Mouse (Mus musculus): Measurements from ENCODE around the gene Cdc42ep4. TPM values are rescaled to one million over a fixed set of nuclear protein-coding genes. Genes with fewer than 3 reads are reported as not detected.
A peak's percentile ranks its signal among the peaks of the same experiment; 100 is the strongest.

The Cdc42ep4 gene
- polyA plus RNA-seq, 1 experiment from 2014 or later, result 120 TPM

DNA sequence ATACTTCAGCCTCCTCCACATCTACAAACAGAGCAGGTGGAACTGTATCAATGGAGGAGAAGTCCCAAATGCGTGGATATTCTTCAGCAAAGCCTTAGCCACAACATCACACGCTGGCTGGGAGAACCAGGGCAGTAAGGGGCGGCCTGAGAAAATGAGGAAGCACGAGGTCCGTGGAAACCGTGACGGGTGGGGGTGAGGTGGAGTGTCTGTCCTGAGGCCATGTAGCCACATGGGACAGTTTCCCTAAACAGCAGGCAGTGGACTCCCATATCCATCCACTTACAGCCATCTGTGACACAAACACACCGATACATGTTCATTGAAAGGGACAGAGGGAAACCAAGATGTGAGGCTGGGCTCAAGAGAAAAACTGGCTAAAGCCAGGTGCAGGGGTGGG is 13.8 kb downstream of the Cdc42ep4 start:
- Histone ChIP-seq H3K27ac (no peak overlapping the region), H3K27me3 (ENCODE audit: insufficient read depth, poor library complexity, severe bottlenecking) (no peaks in the 10 kb centered on the region), H3K36me3 (peaks cover 93% of the 10 kb centered on the region), H3K9me3 (0 out of 2 replicates have a peak, but pooled peaks cover under 1% of the 10 kb centered on the region), H3K4me3 (no peak overlapping the region), H3K4me1 (replicated peaks) (peaks cover 77% of the 10 kb centered on the region)
- WGBS, result 86% methylated on average over 8 of the region's 8 CpGs
- DNase-seq (ENCODE audit: low spot score), result no peak

DNA sequence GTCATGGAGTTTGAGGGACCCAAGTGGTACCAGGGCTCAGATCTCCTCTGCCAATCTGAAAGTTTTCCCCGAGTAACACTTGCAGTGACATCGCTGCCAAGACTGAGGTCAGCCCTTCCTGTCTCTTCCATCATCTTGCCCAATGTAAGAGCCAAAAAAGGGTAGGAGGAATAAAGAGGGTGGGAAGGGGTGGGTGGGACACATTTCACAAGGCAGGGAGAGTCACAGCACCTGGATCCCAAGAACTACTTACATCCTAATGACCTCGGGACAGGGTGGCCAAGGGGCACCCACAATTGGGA is 14.2 kb downstream of the Cdc42ep4 start:
- H3K27ac ChIP-seq, result no peak overlapping the region
- peaks cover 78% of the 10 kb centered on the region for H3K4me1 ChIP-seq (replicated peaks)
- no peaks in the 10 kb centered on the region for H3K27me3 ChIP-seq (ENCODE audit: insufficient read depth, poor library complexity, severe bottlenecking)
- H3K9me3 ChIP-seq, result no peaks in the 10 kb centered on the region
- DNase-seq (ENCODE audit: low spot score), result no peak
- H3K36me3 ChIP-seq, result peaks cover 91% of the 10 kb centered on the region
- no peak overlapping the region for H3K4me3 ChIP-seq
- 89% methylated on average over 3 of the region's 3 CpGs for WGBS

DNA sequence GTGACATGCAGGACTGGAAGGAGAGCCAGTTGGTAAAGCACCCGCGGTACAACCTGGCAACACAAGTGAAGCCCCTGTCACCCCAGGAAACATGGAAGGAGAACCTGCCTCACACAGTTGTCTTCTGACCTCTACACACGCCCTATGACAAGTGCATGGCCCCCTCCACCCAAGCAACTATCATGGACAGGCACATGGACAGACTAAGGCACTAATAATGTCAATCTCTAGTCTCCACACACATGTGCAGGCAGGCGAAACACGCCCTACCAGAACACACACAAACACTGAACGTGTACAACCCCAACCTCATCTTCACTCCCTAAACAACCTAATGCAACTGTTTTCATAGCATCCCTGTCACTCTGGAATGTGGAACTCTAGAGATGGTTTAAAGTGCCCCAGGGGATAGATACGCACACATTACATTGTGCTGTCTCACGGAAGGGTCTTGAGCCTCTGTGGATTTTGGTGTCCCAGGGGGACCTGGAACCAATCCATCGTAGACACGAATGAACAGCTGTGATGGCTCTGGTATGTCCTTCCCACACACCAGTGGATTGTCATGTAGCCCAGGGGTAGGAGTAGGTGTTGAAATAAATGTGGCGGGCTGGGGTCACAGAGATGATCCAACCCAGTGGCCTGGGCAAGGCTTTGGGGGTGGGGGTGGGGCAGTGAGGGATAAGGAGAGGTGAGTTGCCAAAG is 14.7 kb downstream of the Cdc42ep4 start:
- Histone ChIP-seq H3K27me3 (ENCODE audit: insufficient read depth, poor library complexity, severe bottlenecking) (no peaks in the 10 kb centered on the region), H3K9me3 (no peaks in the 10 kb centered on the region), H3K27ac (no peak overlapping the region), H3K4me3 (no peak overlapping the region), H3K36me3 (peaks cover 91% of the 10 kb centered on the region), H3K4me1 (replicated peaks) (peaks cover 78% of the 10 kb centered on the region)
- 85% methylated on average over 11 of the region's 11 CpGs for WGBS
- DNase-seq (ENCODE audit: low spot score), result no peak

DNA sequence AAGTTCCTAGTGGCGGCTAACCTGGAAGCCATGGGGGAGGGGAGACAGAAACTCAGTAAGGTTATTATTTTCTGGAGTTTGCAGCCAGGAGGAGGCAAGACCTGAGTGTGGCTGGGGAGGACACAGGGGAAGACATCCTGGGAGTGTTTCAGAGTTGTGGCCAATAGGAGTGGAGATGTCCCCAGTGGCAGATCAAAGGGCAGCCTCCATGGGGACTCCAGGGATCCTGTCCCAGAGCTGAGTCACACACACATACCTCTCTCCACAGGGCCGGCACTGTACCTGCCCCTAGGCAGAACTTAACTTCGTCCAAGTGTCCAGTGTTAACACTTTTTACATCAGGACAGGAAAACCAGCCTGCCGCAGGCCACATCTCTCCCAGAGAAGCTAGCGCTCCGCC is 16.5 kb downstream of the Cdc42ep4 start:
- Histone ChIP-seq H3K4me3 (no peak overlapping the region), H3K4me1 (replicated peaks) (peaks cover 91% of the 10 kb centered on the region), H3K9me3 (no peaks in the 10 kb centered on the region), H3K27ac (no peak overlapping the region), H3K36me3 (peaks cover 89% of the 10 kb centered on the region), H3K27me3 (ENCODE audit: insufficient read depth, poor library complexity, severe bottlenecking) (no peaks in the 10 kb centered on the region)
- no peak for DNase-seq (ENCODE audit: low spot score)
- whole genome bisulfite sequencing, result 75% methylated on average over 6 of the region's 6 CpGs

DNA sequence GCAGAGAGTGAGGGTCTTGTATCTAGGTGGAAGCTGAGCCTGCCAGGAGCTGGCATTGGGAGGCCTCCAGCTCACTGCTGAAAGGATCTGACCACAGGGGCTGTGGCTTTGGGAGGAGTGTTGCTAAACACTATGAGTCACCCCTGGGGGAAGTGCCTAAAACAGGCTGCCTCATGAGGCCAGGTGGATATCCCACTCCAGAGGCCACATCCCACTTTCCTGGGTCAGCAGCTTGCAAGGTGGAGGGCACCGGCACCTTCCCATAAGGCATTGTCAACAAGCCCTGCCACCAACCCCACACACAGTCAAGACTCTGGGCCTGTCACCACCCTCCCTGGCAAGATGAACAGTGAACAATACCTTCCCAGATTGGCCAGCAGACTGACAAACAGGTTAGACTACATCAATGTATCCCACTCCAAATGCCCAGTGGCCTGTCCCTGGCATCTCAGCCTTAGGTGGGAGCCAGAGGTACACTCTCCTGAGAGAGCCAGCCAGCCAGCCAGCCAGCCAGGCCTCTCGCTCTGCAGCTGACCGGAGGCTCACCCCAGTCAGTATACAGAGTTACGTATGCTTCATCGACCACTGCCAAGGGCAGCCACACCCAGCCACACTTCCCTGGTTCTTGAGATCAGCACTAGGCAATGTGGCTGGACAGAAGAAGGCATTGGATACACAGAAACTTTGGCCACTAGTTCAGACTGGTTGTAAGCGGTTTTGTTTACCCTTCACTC is 17.9 kb downstream of the Cdc42ep4 start:
- Histone ChIP-seq H3K27ac (peak overlapping the region; percentile 26; the same call in 1 of the 2 replicates), H3K4me1 (replicated peaks) (peaks cover 91% of the 10 kb centered on the region), H3K4me3 (no peak overlapping the region), H3K27me3 (ENCODE audit: insufficient read depth, poor library complexity, severe bottlenecking) (no peaks in the 10 kb centered on the region), H3K36me3 (peaks cover 89% of the 10 kb centered on the region), H3K9me3 (no peaks in the 10 kb centered on the region)
- no peak for DNase-seq (ENCODE audit: low spot score)
- 68% methylated on average over 6 of the region's 6 CpGs for WGBS

GRCm38 (mm10) chr11:113731945-113732612 is 19.6 kb downstream of the Cdc42ep4 start:
- H3K27me3 ChIP-seq (ENCODE audit: insufficient read depth, poor library complexity, severe bottlenecking), result no peaks in the 10 kb centered on the region
- no peak overlapping the region; the same call in 1 of the 2 replicates for H3K27ac ChIP-seq
- peaks cover 90% of the 10 kb centered on the region for H3K4me1 ChIP-seq (replicated peaks)
- no peaks in the 10 kb centered on the region for H3K9me3 ChIP-seq
- DNase-seq (ENCODE audit: low spot score), result no peak
- H3K36me3 ChIP-seq, result peaks cover 90% of the 10 kb centered on the region
- WGBS, result 92% methylated on average over 10 of the region's 10 CpGs
- no peak overlapping the region for H3K4me3 ChIP-seq

DNA sequence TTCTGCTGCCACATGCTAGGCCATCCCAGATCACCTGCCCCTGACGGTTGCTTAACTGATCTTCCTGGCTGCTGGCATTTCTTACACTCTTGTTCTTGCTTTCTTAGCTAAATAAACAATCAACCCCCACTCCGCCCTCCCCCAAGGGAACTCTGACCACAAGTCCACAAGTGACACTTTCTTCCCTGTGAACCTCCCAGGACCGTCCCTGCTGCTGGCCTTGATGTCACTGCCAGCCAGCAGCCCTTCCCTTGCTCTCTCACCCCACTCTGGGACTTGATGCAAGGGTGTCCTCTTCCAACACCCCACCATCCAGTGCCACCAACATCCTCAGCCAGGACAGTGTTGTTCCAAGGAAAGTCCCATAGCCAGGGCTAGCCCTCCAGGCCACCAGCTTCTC is 20.8 kb downstream of the Cdc42ep4 start:
- DNase-seq (ENCODE audit: low spot score), result no peak
- 0 out of 2 replicates have a peak overlapping the region, but pooled peaks have one; percentile 5 for H3K27ac ChIP-seq
- no peaks in the 10 kb centered on the region for H3K27me3 ChIP-seq (ENCODE audit: insufficient read depth, poor library complexity, severe bottlenecking)
- peaks cover 86% of the 10 kb centered on the region for H3K4me1 ChIP-seq (replicated peaks)
- WGBS, result 76% methylated on average over 3 of the region's 3 CpGs
- H3K36me3 ChIP-seq, result peaks cover 90% of the 10 kb centered on the region
- H3K4me3 ChIP-seq, result no peak overlapping the region
- no peaks in the 10 kb centered on the region for H3K9me3 ChIP-seq

- H3K27ac ChIP-seq, result no peak overlapping the region
- peaks cover 84% of the 10 kb centered on the region for H3K4me1 ChIP-seq (replicated peaks)
These were observed 21.8 kb downstream of the Cdc42ep4 start for GRCm38 (mm10) chr11:113729917-113730316.

DNA sequence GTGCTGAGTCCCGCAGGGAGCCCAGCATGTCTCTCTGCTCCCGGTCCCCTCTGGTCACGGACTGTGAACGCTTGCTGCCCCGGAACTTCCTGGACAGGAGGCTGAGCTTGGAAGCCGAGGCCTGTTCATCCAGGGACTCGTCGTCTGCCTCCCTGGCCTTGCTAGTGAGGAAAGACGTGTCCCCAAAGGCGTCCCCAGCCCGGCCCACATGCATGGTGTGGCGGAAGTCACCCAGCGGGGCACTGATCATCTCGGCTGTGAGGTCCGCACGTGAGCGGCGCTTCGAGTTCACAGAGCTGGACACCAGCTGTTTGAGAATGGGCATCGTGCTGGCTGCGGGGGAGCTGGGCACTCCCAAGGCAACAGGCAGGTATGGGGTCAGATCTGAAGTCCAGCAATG is 22.4 kb downstream of the Cdc42ep4 start:
- 77% methylated on average over 21 of the region's 21 CpGs for WGBS
- H3K36me3 ChIP-seq, result peaks cover 93% of the 10 kb centered on the region
- no peak overlapping the region for H3K27ac ChIP-seq

More at GRCm38 (mm10) chr11:113729917-113730316, 21.8 kb downstream of the Cdc42ep4 start:
- Histone ChIP-seq H3K36me3 (peaks cover 90% of the 10 kb centered on the region), H3K4me3 (no peak overlapping the region), H3K27me3 (ENCODE audit: insufficient read depth, poor library complexity, severe bottlenecking) (no peaks in the 10 kb centered on the region), H3K9me3 (no peaks in the 10 kb centered on the region)
- DNase-seq (ENCODE audit: low spot score), result no peak
- 62% methylated on average over 8 of the region's 8 CpGs for whole genome bisulfite sequencing

GRCm38 (mm10) chr11:113727992-113728391 is 23.7 kb downstream of the Cdc42ep4 start:
- no peaks in the 10 kb centered on the region for H3K27me3 ChIP-seq (ENCODE audit: insufficient read depth, poor library complexity, severe bottlenecking)
- H3K4me1 ChIP-seq (replicated peaks), result peaks cover 71% of the 10 kb centered on the region
- DNase-seq (ENCODE audit: low spot score), result peak; percentile 40
- H3K27ac ChIP-seq, result no peak overlapping the region
- no peaks in the 10 kb centered on the region for H3K9me3 ChIP-seq
- 70% methylated on average over 6 of the region's 6 CpGs for WGBS
- no peak overlapping the region for H3K4me3 ChIP-seq
- peaks cover 94% of the 10 kb centered on the region for H3K36me3 ChIP-seq

More for the DNA sequence above, 22.4 kb downstream of the Cdc42ep4 start:
- H3K4me1 ChIP-seq (replicated peaks), result peaks cover 77% of the 10 kb centered on the region
- no peak overlapping the region for H3K4me3 ChIP-seq
- no peaks in the 10 kb centered on the region for H3K27me3 ChIP-seq (ENCODE audit: insufficient read depth, poor library complexity, severe bottlenecking)
- no peaks in the 10 kb centered on the region for H3K9me3 ChIP-seq
- no peak for DNase-seq (ENCODE audit: low spot score)

DNA sequence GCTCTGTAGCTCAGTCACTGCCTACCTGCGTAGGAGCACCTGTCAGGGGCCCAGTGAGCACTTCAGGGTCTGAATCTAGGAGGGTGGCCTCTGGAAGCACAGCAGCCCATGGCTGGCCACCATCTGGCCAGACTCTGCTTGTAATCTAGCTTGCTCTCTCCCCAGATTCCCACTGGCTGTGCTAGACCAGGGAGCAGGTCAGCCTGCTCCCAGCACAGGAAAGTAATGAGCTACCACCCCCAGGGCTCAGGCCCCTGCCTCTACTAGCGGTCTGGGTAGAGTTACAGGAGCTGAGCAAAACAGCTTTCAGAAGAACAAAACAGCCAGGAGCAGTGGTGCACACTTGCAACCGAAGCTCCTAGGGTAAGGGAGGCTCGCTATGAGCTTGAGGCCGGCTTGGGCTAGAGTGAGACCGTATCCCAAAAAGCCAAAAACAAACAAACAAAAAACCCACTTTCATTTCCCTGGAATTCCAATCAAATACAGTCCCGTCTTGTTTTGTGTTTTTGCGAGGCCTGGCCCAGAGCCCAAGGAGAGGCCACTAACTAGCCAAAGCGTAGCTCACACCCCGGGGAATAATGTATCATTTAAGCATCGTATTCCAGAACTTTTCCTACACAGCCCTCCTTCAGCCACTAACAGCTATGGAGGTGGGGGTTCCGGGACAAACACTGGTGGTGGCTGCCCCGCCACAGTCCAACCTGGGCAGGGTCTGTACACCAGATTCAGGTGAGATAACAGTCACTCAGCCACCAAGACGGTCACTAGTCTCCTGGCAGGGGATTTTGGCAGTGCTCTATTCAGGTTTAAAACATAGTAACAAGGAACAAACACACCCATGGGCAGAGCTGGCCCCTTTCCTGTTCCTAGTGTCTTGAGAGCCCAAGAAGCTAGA is 24.4 kb downstream of the Cdc42ep4 start:
- Histone ChIP-seq H3K4me1 (replicated peaks) (peaks cover 73% of the 10 kb centered on the region), H3K27ac (no peak overlapping the region), H3K27me3 (ENCODE audit: insufficient read depth, poor library complexity, severe bottlenecking) (no peaks in the 10 kb centered on the region), H3K9me3 (no peaks in the 10 kb centered on the region), H3K4me3 (no peak overlapping the region), H3K36me3 (peaks cover 89% of the 10 kb centered on the region)
- no peak for DNase-seq (ENCODE audit: low spot score)
- WGBS, result 84% methylated on average over 14 of the region's 14 CpGs

Measured in hindbrain, embryonic 10.5 days (tissue).